Mouse (Mus musculus): ENCODE measurements around the gene Sptlc2. TPM values are rescaled to one million over a fixed set of nuclear protein-coding genes. Genes with fewer than 3 reads are reported as not detected.
A peak's percentile ranks its signal among the peaks of the same experiment; 100 is the strongest.
"Not testable (repeated sequence)": the region's sequence is repeated elsewhere in the genome, so short reads cannot be mapped to it uniquely, and the experiment has no call there.

Sptlc2 gene
- polyA plus RNA-seq, 1 experiment from 2014 or later, result 76.9 TPM

- DNase-seq (ENCODE audit: low spot score), result no peak
- H3K36me3 ChIP-seq, result peaks cover 6% of the 10 kb centered on the region
- H3K27me3 ChIP-seq (ENCODE audit: insufficient read depth, poor library complexity, severe bottlenecking), result no peaks in the 10 kb centered on the region
- H3K4me1 ChIP-seq, result peaks cover 36% of the 10 kb centered on the region
- H3K27ac ChIP-seq, result peak overlapping the region; percentile 57; the same call in 1 of the 2 replicates
- 63% methylated on average over 1 of the region's 1 CpGs for WGBS
- H3K4me3 ChIP-seq, result no peak overlapping the region
- no peaks in the 10 kb centered on the region for H3K9me3 ChIP-seq
Observed at GRCm38 (mm10) chr12:87281766-87282165, 106.4 kb downstream of the Sptlc2 start.

- DNase-seq (ENCODE audit: low spot score), result no peak
- peaks cover 25% of the 10 kb centered on the region for H3K36me3 ChIP-seq
- H3K4me3 ChIP-seq, result no peak overlapping the region
- 40% methylated on average over 14 of the region's 14 CpGs for WGBS
- no peaks in the 10 kb centered on the region for H3K9me3 ChIP-seq
- H3K27me3 ChIP-seq (ENCODE audit: insufficient read depth, poor library complexity, severe bottlenecking), result no peaks in the 10 kb centered on the region
- peaks cover 36% of the 10 kb centered on the region for H3K4me1 ChIP-seq
- peak overlapping the region; percentile 80 for H3K27ac ChIP-seq
Observed at GRCm38 (mm10) chr12:87279879-87280278, 108.3 kb downstream of the Sptlc2 start.

GRCm38 (mm10) chr12:87279350-87279749 is 108.8 kb downstream of the Sptlc2 start:
- Histone ChIP-seq H3K4me1 (peaks cover 36% of the 10 kb centered on the region), H3K27me3 (ENCODE audit: insufficient read depth, poor library complexity, severe bottlenecking) (no peaks in the 10 kb centered on the region), H3K36me3 (peaks cover 30% of the 10 kb centered on the region), H3K4me3 (no peak overlapping the region), H3K9me3 (no peaks in the 10 kb centered on the region), H3K27ac (peak overlapping the region; percentile 80)
- WGBS, result 40% methylated on average over 3 of the region's 3 CpGs
- DNase-seq (ENCODE audit: low spot score), result no peak

- Histone ChIP-seq H3K27me3 (ENCODE audit: insufficient read depth, poor library complexity, severe bottlenecking) (no peaks in the 10 kb centered on the region), H3K36me3 (peaks cover 40% of the 10 kb centered on the region), H3K27ac (peak overlapping the region; percentile 80), H3K4me1 (peaks cover 36% of the 10 kb centered on the region), H3K4me3 (peak overlapping the region; percentile 24), H3K9me3 (no peaks in the 10 kb centered on the region)
- DNase-seq (ENCODE audit: low spot score), result peak; percentile 93
- 13% methylated on average over 6 of the region's 6 CpGs for WGBS
Observed at GRCm38 (mm10) chr12:87278118-87278730, 109.9 kb downstream of the Sptlc2 start.

- H3K9me3 ChIP-seq; DNase-seq (ENCODE audit: low spot score); H3K4me3 ChIP-seq; H3K27me3 ChIP-seq (ENCODE audit: insufficient read depth, poor library complexity, severe bottlenecking): not testable (repeated sequence)
- H3K4me1 ChIP-seq, result peaks cover 33% of the 10 kb centered on the region
- 0 out of 2 replicates have a peak overlapping the region, but pooled peaks have one; percentile 11 for H3K27ac ChIP-seq
- WGBS, result 83% methylated on average over 4 of the region's 4 CpGs
- H3K36me3 ChIP-seq, result peaks cover 50% of the 10 kb centered on the region
Observed at GRCm38 (mm10) chr12:87277251-87277650, 110.9 kb downstream of the Sptlc2 start.

GRCm38 (mm10) chr12:87274853-87275831 is 113.0 kb downstream of the Sptlc2 start:
- Histone ChIP-seq H3K4me3 (no peak overlapping the region), H3K27ac (no peak overlapping the region), H3K4me1 (peaks cover 26% of the 10 kb centered on the region), H3K27me3 (ENCODE audit: insufficient read depth, poor library complexity, severe bottlenecking) (no peaks in the 10 kb centered on the region), H3K9me3 (no peaks in the 10 kb centered on the region), H3K36me3 (peaks cover 70% of the 10 kb centered on the region)
- DNase-seq (ENCODE audit: low spot score), result no peak
- WGBS, result 84% methylated on average over 9 of the region's 9 CpGs

- peak overlapping the region; percentile 63; the same call in 1 of the 2 replicates for H3K27ac ChIP-seq
- 28% methylated on average over 4 of the region's 4 CpGs for WGBS
- H3K27me3 ChIP-seq (ENCODE audit: insufficient read depth, poor library complexity, severe bottlenecking), result no peaks in the 10 kb centered on the region
- H3K36me3 ChIP-seq, result peaks cover 57% of the 10 kb centered on the region
- H3K9me3 ChIP-seq, result no peaks in the 10 kb centered on the region
- DNase-seq (ENCODE audit: low spot score), result no peak
- H3K4me3 ChIP-seq, result peak overlapping the region; percentile 80
- peaks cover 14% of the 10 kb centered on the region for H3K4me1 ChIP-seq
Observed at GRCm38 (mm10) chr12:87267682-87268081, 120.5 kb downstream of the Sptlc2 start.

GRCm38 (mm10) chr12:87266827-87267603 is 121.1 kb downstream of the Sptlc2 start:
- no peak for DNase-seq (ENCODE audit: low spot score)
- 0% methylated on average over 31 of the region's 31 CpGs for WGBS
- Histone ChIP-seq H3K27me3 (ENCODE audit: insufficient read depth, poor library complexity, severe bottlenecking) (no peaks in the 10 kb centered on the region), H3K4me3 (peak overlapping the region; percentile 80), H3K4me1 (peaks cover 14% of the 10 kb centered on the region), H3K36me3 (peaks cover 56% of the 10 kb centered on the region), H3K9me3 (no peaks in the 10 kb centered on the region), H3K27ac (peak overlapping the region; percentile 94)

GRCm38 (mm10) chr12:87266108-87266826 is 121.9 kb downstream of the Sptlc2 start, which contains the start of the genes Vipas39 and Ahsa1:
TSS of gene Vipas39 (minus strand) at chr12:87266256.
TSS of gene Ahsa1 (plus strand) at chr12:87266479.
- peak; percentile 97 for DNase-seq (ENCODE audit: low spot score)
- under 1% methylated on average over 31 of the region's 31 CpGs for WGBS
- Histone ChIP-seq H3K36me3 (peaks cover 57% of the 10 kb centered on the region), H3K9me3 (no peaks in the 10 kb centered on the region), H3K27ac (peak within 1 kb of the TSS; percentile 94), H3K27me3 (ENCODE audit: insufficient read depth, poor library complexity, severe bottlenecking) (no peaks in the 10 kb centered on the region), H3K4me1 (peaks cover 14% of the 10 kb centered on the region), H3K4me3 (peak within 1 kb of the TSS; percentile 80)

GRCm38 (mm10) chr12:87265444-87265843 is 122.7 kb downstream of the Sptlc2 start:
- H3K27ac ChIP-seq, result peak overlapping the region; percentile 94
- H3K4me1 ChIP-seq, result peaks cover 14% of the 10 kb centered on the region
- H3K27me3 ChIP-seq (ENCODE audit: insufficient read depth, poor library complexity, severe bottlenecking), result no peaks in the 10 kb centered on the region
- H3K4me3 ChIP-seq, result peak overlapping the region; percentile 80
- 25% methylated on average over 11 of the region's 11 CpGs for WGBS
- DNase-seq (ENCODE audit: low spot score), result no peak
- H3K9me3 ChIP-seq, result no peaks in the 10 kb centered on the region
- peaks cover 57% of the 10 kb centered on the region for H3K36me3 ChIP-seq

GRCm38 (mm10) chr12:87260562-87260961 is 127.6 kb downstream of the Sptlc2 start:
- H3K4me1 ChIP-seq, result peaks cover 5% of the 10 kb centered on the region; the same call in 1 of the 2 replicates
- WGBS, result 94% methylated on average over 8 of the region's 8 CpGs
- H3K27ac ChIP-seq, result no peak overlapping the region
- no peaks in the 10 kb centered on the region for H3K9me3 ChIP-seq
- H3K4me3 ChIP-seq, result no peak overlapping the region
- no peaks in the 10 kb centered on the region for H3K27me3 ChIP-seq (ENCODE audit: insufficient read depth, poor library complexity, severe bottlenecking)
- H3K36me3 ChIP-seq, result peaks cover 79% of the 10 kb centered on the region
- DNase-seq (ENCODE audit: low spot score), result no peak

GRCm38 (mm10) chr12:87256629-87257028 is 131.5 kb downstream of the Sptlc2 start:
- Histone ChIP-seq H3K9me3 (no peaks in the 10 kb centered on the region), H3K27me3 (ENCODE audit: insufficient read depth, poor library complexity, severe bottlenecking) (no peaks in the 10 kb centered on the region), H3K4me3 (no peak overlapping the region), H3K27ac (no peak overlapping the region), H3K36me3 (peaks cover 92% of the 10 kb centered on the region), H3K4me1 (no peaks in the 10 kb centered on the region)
- 91% methylated on average over 5 of the region's 5 CpGs for WGBS
- no peak for DNase-seq (ENCODE audit: low spot score)
